Comparison of ENCODE assay signal across 15 mouse cellular contexts in genomic region chr11:115467217-115467618, GRCm38 (mm10). TPM values are rescaled to one million over a fixed set of nuclear protein-coding genes. Genes with fewer than 3 reads are reported as not detected.
A peak's percentile ranks its signal among the peaks of the same experiment; 100 is the strongest.
DNase-seq lines count a peak whose midpoint lies in the region; ATAC-seq lines count a peak whose summit lies in the region.
"Had no signal": no experiment of that assay in that cellular context is flagged by ENCODE, and none has a peak within 500 bp of the region (broad histone marks: within the 10 kb centered on the region; RNA-seq: fewer than 3 reads in every experiment).

No protein-coding gene starts in this region.

- no peak overlapping the region for H3K4me3 ChIP-seq in heart, embryonic 13.5 days
- peak overlapping the region; percentile 11; the same call in 1 of the 2 replicates for H3K4me3 ChIP-seq in embryonic facial prominence, embryonic 10.5 days
- no peak overlapping the region for H3K4me3 ChIP-seq in limb, embryonic 13.5 days

- H3K36me3 ChIP-seq in heart, embryonic 13.5 days: no peaks in the 10 kb centered on the region
- no peaks in the 10 kb centered on the region for H3K36me3 ChIP-seq in embryonic facial prominence, embryonic 10.5 days (replicated peaks)
- H3K36me3 ChIP-seq in limb, embryonic 13.5 days: no peaks in the 10 kb centered on the region

- H3K27ac ChIP-seq in heart, embryonic 13.5 days (replicated peaks): no peak overlapping the region
- peak overlapping the region; percentile 52 for H3K27ac ChIP-seq in embryonic facial prominence, embryonic 10.5 days (replicated peaks)
- no peak overlapping the region for H3K27ac ChIP-seq in limb, embryonic 13.5 days

- DNase-seq in heart, postnatal 4 days: no peak
- peak; percentile 85 for DNase-seq in 3T3-L1 (ENCODE audit: low read depth, low spot score)
- DNase-seq in embryonic facial prominence, embryonic 10.5 days (ENCODE audit: low spot score): peak; percentile 77
- DNase-seq in layer of hippocampus, postnatal 14 days (ENCODE audit: low spot score in 2 of 2): no peak
- no peak for DNase-seq in spleen, postnatal 36 days (ENCODE audit: low spot score in 2 of 2)
- DNase-seq in cerebellum, adult 18-20 months: no peak
- DNase-seq: adrenal gland, adult 2 months; kidney, adult 9 months; layer of hippocampus, postnatal 36 days; lung, postnatal 14 days had no signal

- WGBS in heart, embryonic 13.5 days: 24% methylated on average over 4 of the region's 4 CpGs
- 26% methylated on average over 4 of the region's 4 CpGs for WGBS in embryonic facial prominence, embryonic 10.5 days
- WGBS in limb, embryonic 13.5 days: 5% methylated on average over 4 of the region's 4 CpGs

- no peak overlapping the region for H3K4me2 ChIP-seq in heart, embryonic 13.5 days
- no peak overlapping the region for H3K4me2 ChIP-seq in limb, embryonic 13.5 days (replicated peaks)

- H3K9me3 ChIP-seq in heart, embryonic 13.5 days: no peaks in the 10 kb centered on the region
- no peaks in the 10 kb centered on the region for H3K9me3 ChIP-seq in embryonic facial prominence, embryonic 10.5 days
- H3K9me3 ChIP-seq in limb, embryonic 13.5 days: no peaks in the 10 kb centered on the region

- peaks cover under 1% of the 10 kb centered on the region; the same call in 1 of the 2 replicates for H3K27me3 ChIP-seq in heart, embryonic 13.5 days (replicated peaks)
- peaks cover 8% of the 10 kb centered on the region; the same call in 1 of the 2 replicates for H3K27me3 ChIP-seq in embryonic facial prominence, embryonic 10.5 days (replicated peaks; ENCODE audit: low read depth, poor library complexity, severe bottlenecking)
- H3K27me3 ChIP-seq in limb, embryonic 13.5 days: no peaks in the 10 kb centered on the region

- H3K9ac ChIP-seq in heart, embryonic 13.5 days: peak overlapping the region; percentile 10; the same call in 1 of the 2 replicates
- no peak overlapping the region for H3K9ac ChIP-seq in limb, embryonic 13.5 days

- peaks cover 18% of the 10 kb centered on the region for H3K4me1 ChIP-seq in heart, embryonic 13.5 days
- H3K4me1 ChIP-seq in embryonic facial prominence, embryonic 10.5 days: peaks cover 33% of the 10 kb centered on the region
- H3K4me1 ChIP-seq in limb, embryonic 13.5 days: peaks cover 10% of the 10 kb centered on the region

- no peak for ATAC-seq in heart, embryonic 13.5 days (ENCODE audit: extremely low read depth, insufficient number of reproducible peaks, low FRiP score, low TSS enrichment)
- peak; percentile 52; the same call in 1 of the 2 replicates for ATAC-seq in limb, embryonic 13.5 days (ENCODE audit: low FRiP score, low read depth)
- ATAC-seq: forebrain, embryonic 16.5 days had no signal

RNA-seq across cellular contexts. Expression of gene Slc16a5, which starts 4.9 kb away (rescaled TPM):
- 0.10 and 0.21 TPM in 2 replicates for polyA plus RNA-seq in heart, embryonic 13.5 days (2015; fragmentation: Nextera tagmentation; extraction: Ambion mirVana)
- total RNA-seq in heart, postnatal 4 days (2021): under 1 TPM in 1 of 2 experiments, not detected in 1; 0.29 TPM
- polyA plus RNA-seq in embryonic facial prominence, embryonic 10.5 days (2016; fragmentation: Nextera tagmentation; extraction: Ambion mirVana): 0.28 and 0.34 TPM in 2 replicates
- polyA plus RNA-seq in limb, embryonic 13.5 days (2015; fragmentation: Nextera tagmentation; extraction: Ambion mirVana): 0.15 and 0.19 TPM in 2 replicates
- not detected for total RNA-seq in layer of hippocampus, postnatal 14 days (2021)
- total RNA-seq: hematopoietic stem cell, adult 5-6 weeks; layer of hippocampus, postnatal 36 days had no signal
- polyA plus RNA-seq: adrenal gland, adult 2 months; forebrain, embryonic 16.5 days had no signal

RNA-seq across cellular contexts. Expression of gene Armc7, which starts 8.2 kb away (rescaled TPM):
- polyA plus RNA-seq in heart, embryonic 13.5 days (2015; fragmentation: Nextera tagmentation; extraction: Ambion mirVana): 6.6 and 6.9 TPM in 2 replicates
- total RNA-seq in heart, postnatal 4 days (2021): 1 to 10 TPM; 3.1 to 4.3 TPM
- 9.0 and 9.9 TPM in 2 replicates for polyA plus RNA-seq in embryonic facial prominence, embryonic 10.5 days (2016; fragmentation: Nextera tagmentation; extraction: Ambion mirVana)
- 9.3 and 10.2 TPM in 2 replicates for polyA plus RNA-seq in limb, embryonic 13.5 days (2015; fragmentation: Nextera tagmentation; extraction: Ambion mirVana)
- 10 to 100 TPM in 1 of 2 experiments, 1 to 10 TPM in 1; 8.7 to 10.6 TPM for total RNA-seq in layer of hippocampus, postnatal 14 days (2021)

RNA-seq across cellular contexts. Expression of gene Nt5c, which starts 24.4 kb away (rescaled TPM):
- 57.0 and 59.4 TPM in 2 replicates for polyA plus RNA-seq in heart, embryonic 13.5 days (2015; fragmentation: Nextera tagmentation; extraction: Ambion mirVana)
- total RNA-seq in heart, postnatal 4 days (2021): 10 to 100 TPM; 27.3 to 27.4 TPM
- polyA plus RNA-seq in embryonic facial prominence, embryonic 10.5 days (2016; fragmentation: Nextera tagmentation; extraction: Ambion mirVana): 90.9 and 92.2 TPM in 2 replicates
- polyA plus RNA-seq in limb, embryonic 13.5 days (2015; fragmentation: Nextera tagmentation; extraction: Ambion mirVana): 65.4 and 75.4 TPM in 2 replicates
- total RNA-seq in layer of hippocampus, postnatal 14 days (2021): 10 to 100 TPM; 68.8 to 72.5 TPM

RNA-seq across cellular contexts. Expression of gene Trim80, which starts 26.9 kb away (rescaled TPM):
- polyA plus RNA-seq in heart, embryonic 13.5 days (2015; fragmentation: Nextera tagmentation; extraction: Ambion mirVana): 0.07 and 0.19 TPM in 2 replicates
- total RNA-seq in heart, postnatal 4 days (2021): not detected
- polyA plus RNA-seq in embryonic facial prominence, embryonic 10.5 days (2016; fragmentation: Nextera tagmentation; extraction: Ambion mirVana): 0.15 TPM in 1 of 2 replicates, not detected in the other
- 0.08 TPM in 1 of 2 replicates, not detected in the other for polyA plus RNA-seq in limb, embryonic 13.5 days (2015; fragmentation: Nextera tagmentation; extraction: Ambion mirVana)
- total RNA-seq in layer of hippocampus, postnatal 14 days (2021): not detected
- total RNA-seq: hematopoietic stem cell, adult 5-6 weeks; layer of hippocampus, postnatal 36 days had no signal
- polyA plus RNA-seq: C2C12; forebrain, embryonic 16.5 days had no signal

RNA-seq across cellular contexts. Expression of gene Jpt1, which starts 47.0 kb away (rescaled TPM):
- 432 and 502 TPM in 2 replicates for polyA plus RNA-seq in heart, embryonic 13.5 days (2015; fragmentation: Nextera tagmentation; extraction: Ambion mirVana)
- 100 to 1,000 TPM; 559 to 561 TPM for total RNA-seq in heart, postnatal 4 days (2021)
- polyA plus RNA-seq in embryonic facial prominence, embryonic 10.5 days (2016; fragmentation: Nextera tagmentation; extraction: Ambion mirVana): 592 and 614 TPM in 2 replicates
- 557 and 558 TPM in 2 replicates for polyA plus RNA-seq in limb, embryonic 13.5 days (2015; fragmentation: Nextera tagmentation; extraction: Ambion mirVana)
- total RNA-seq in layer of hippocampus, postnatal 14 days (2021): 100 to 1,000 TPM; 188 to 227 TPM

Comparison
In these comparisons a context has a peak if more than half of its experiments do, and no peak if none do; other contexts are left out.
1. DNase-seq: peak in 3T3-L1 (single experiment) and embryonic facial prominence, embryonic 10.5 days (single experiment); none in heart, postnatal 4 days (single experiment), layer of hippocampus, postnatal 14 days (0 of 2), spleen, postnatal 36 days (0 of 2) and cerebellum, adult 18-20 months (0 of 2).